8 mouse cellular contexts compared by ENCODE assay signal in the genomic region with DNA sequence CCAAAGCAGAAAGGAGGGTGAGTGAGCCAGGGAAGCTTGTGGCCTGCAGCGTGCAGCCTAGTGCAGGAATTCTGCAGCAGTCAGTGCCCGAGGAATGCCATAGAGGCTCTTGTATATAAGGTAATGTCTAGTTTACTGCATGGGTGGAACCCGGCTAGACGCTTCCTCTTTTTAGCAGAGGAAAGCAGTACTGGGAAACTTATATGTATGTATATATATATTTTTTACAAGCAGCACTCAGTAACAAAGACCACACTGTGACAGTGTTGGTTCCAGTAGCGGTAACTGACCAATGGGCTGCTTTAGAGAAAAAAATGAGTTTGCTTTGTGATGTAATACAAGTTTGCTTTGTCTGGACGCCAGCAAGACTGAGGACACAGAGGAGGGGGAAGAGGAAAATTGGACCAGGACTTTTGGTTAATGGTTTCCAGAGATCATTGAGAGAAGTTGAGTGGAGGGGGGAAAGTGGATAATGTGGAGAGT.
DNase-seq lines count a peak whose midpoint lies in the region; ATAC-seq lines count a peak whose summit lies in the region.

No protein-coding gene starts in this region.

- no peaks in the 10 kb centered on the region for H3K27me3 ChIP-seq in embryonic facial prominence, embryonic 13.5 days
- H3K27me3 ChIP-seq in intestine, embryonic 15.5 days (replicated peaks): no peaks in the 10 kb centered on the region

- WGBS in embryonic facial prominence, embryonic 13.5 days: 11% methylated on average over 6 of the region's 6 CpGs
- 20% methylated on average over 6 of the region's 6 CpGs for WGBS in intestine, embryonic 15.5 days

- ATAC-seq in embryonic facial prominence, embryonic 13.5 days (ENCODE audit: insufficient number of reproducible peaks, insufficient read depth, low FRiP score, low TSS enrichment, low read depth): 0 out of 2 replicates have a peak, but pooled peaks have one; percentile 5
- peak; percentile 39; the same call in 1 of the 2 replicates for ATAC-seq in intestine, embryonic 15.5 days
- ATAC-seq in megakaryocyte-erythroid progenitor cell, adult 5-6 weeks (replicated peaks; ENCODE audit: low FRiP score, low TSS enrichment, poor library complexity, severe bottlenecking): no peak

- peak overlapping the region; percentile 12; the same call in 1 of the 2 replicates for H3K4me3 ChIP-seq in embryonic facial prominence, embryonic 13.5 days
- H3K4me3 ChIP-seq in intestine, embryonic 15.5 days (replicated peaks): no peak overlapping the region

- H3K4me1 ChIP-seq in embryonic facial prominence, embryonic 13.5 days: peaks cover 64% of the 10 kb centered on the region
- peaks cover 44% of the 10 kb centered on the region for H3K4me1 ChIP-seq in intestine, embryonic 15.5 days (replicated peaks)

- peak overlapping the region; percentile 56 for H3K4me2 ChIP-seq in embryonic facial prominence, embryonic 13.5 days
- peak overlapping the region; percentile 15 for H3K4me2 ChIP-seq in intestine, embryonic 15.5 days (replicated peaks)

- peak overlapping the region; percentile 94 for H3K27ac ChIP-seq in embryonic facial prominence, embryonic 13.5 days
- peak overlapping the region; percentile 80 for H3K27ac ChIP-seq in intestine, embryonic 15.5 days

- DNase-seq in heart, adult 11 months: peak; percentile 82
- no peak for DNase-seq in heart, postnatal 4 days
- peak; percentile 56 for DNase-seq in lung, postnatal 10 days
- no peak for DNase-seq in left cerebral cortex, adult 9 months (ENCODE audit: low spot score in 2 of 2)
- DNase-seq in urinary bladder, postnatal 4 days (ENCODE audit: low spot score in 2 of 2): no peak

- H3K9me3 ChIP-seq in embryonic facial prominence, embryonic 13.5 days: no peaks in the 10 kb centered on the region
- H3K9me3 ChIP-seq in intestine, embryonic 15.5 days: no peaks in the 10 kb centered on the region

- H3K36me3 ChIP-seq in embryonic facial prominence, embryonic 13.5 days: no peaks in the 10 kb centered on the region
- H3K36me3 ChIP-seq in intestine, embryonic 15.5 days: no peaks in the 10 kb centered on the region

- 0 out of 2 replicates have a peak overlapping the region, but pooled peaks have one; percentile 21 for H3K9ac ChIP-seq in embryonic facial prominence, embryonic 13.5 days
- no peak overlapping the region for H3K9ac ChIP-seq in intestine, embryonic 15.5 days

Comparison
In these comparisons a context has a peak if more than half of its experiments do, and no peak if none do; other contexts are left out.
1. DNase-seq: peak in heart, adult 11 months (single experiment) and lung, postnatal 10 days (single experiment); none in heart, postnatal 4 days (single experiment), left cerebral cortex, adult 9 months (0 of 2) and urinary bladder, postnatal 4 days (0 of 2).